Mouse (Mus musculus): ENCODE data around the gene Zfp110.

DNA sequence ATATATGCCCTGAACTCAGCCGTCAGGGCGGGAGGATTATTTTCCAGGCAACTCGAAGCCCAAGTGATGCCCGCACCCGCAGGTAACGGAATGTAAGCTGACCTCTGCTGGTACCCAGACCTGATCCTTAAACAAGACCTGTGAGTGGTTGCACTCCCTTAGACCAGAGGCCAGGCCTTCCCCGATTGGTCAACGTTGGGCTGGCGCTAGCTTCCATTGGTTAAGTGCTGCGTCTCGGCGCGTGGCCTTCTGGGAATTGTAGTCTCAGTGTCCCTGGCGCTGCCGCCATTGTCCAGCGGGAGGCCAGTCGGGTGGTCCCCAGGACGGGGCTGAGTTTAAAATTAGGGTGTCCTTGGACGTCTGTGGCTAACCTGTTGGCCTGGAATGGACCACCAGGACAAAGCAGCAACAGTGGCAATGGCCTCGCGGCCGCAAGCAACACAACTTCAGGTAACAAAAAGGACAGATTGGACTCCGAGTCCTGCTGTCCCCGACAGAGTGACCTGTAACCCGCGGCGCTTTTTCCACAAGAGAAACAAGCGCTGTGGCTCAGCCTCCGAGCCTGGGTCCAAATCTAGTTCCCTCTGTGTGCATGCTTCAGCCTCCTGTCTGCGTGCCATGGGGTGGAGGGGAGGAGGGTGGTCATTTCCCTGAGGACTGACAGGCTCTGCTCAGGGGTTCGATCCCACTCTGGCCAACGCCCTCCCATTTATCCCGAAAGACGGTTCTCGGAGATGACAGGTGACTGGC is 46.5 kb downstream of the Zfp110 start, which contains the start of gene Zfp128:
- TF ChIP-seq POLR2A (IDR thresholded peaks at IDR 0.05; ENCODE audit: insufficient read length, low read depth) (peak; percentile 28), CEBPB (IDR thresholded peaks at IDR 0.05; ENCODE audit: insufficient read depth, poor library complexity, severe bottlenecking) (no peak), MYOD1 (IDR thresholded peaks at IDR 0.05; ENCODE audit: control insufficient read depth in 1 of 3, insufficient read length in 2 of 3, low read depth in 2 of 3) (no peak), TCF12 (IDR thresholded peaks at IDR 0.05; ENCODE audit: insufficient read depth, poor library complexity, severe bottlenecking) (no peak), USF1 (IDR thresholded peaks at IDR 0.05; ENCODE audit: low read depth) (no peak), E2F4 (IDR thresholded peaks at IDR 0.05; ENCODE audit: insufficient read depth) (no peak), MAX (IDR thresholded peaks at IDR 0.05; ENCODE audit: low read depth) (no peak), SRF (IDR thresholded peaks at IDR 0.05; ENCODE audit: control insufficient read depth, insufficient read length, low read depth) (no peak), POLR2AphosphoS2 (IDR thresholded peaks at IDR 0.05; ENCODE audit: insufficient read length, low read depth) (peak; percentile 32), TCF3 (IDR thresholded peaks at IDR 0.05; ENCODE audit: insufficient read length, low read depth) (no peak), REST (IDR thresholded peaks at IDR 0.05; ENCODE audit: insufficient read depth, insufficient read length) (no peak)

All from myocyte (in vitro differentiated cells).